Mouse (Mus musculus) hindbrain, embryonic 16.5 days (tissue): Measurements from ENCODE around the gene Cpped1. TPM values are rescaled to one million over a fixed set of nuclear protein-coding genes. Genes with fewer than 3 reads are reported as not detected.

Source experiments
- ATAC-seq: fragments of 200-750 bp; cut with Nextera tagmentation; 2 replicates; pipeline ENCODE4 v1.8.0; 2017; ENCODE audit warnings: moderate TSS enrichment, moderate library complexity
- H3K27ac ChIP-seq: fragments of 300-500 bp; sonication (generic); 2 replicates; pipeline ENCODE4 v1.5.1; 2014; ENCODE audit warnings: low read depth, mild to moderate bottlenecking, control low read depth, low read length, moderate library complexity
- H3K27me3 ChIP-seq: fragments of 300-500 bp; sonication (generic); replicated peaks from 2 replicates; pipeline ENCODE4 v1.6.1; 2014; ENCODE audit warnings: low read length; ENCODE audit not compliant: control insufficient read depth, insufficient read depth
- H3K36me3 ChIP-seq: fragments of 300-500 bp; sonication (generic); 2 replicates; pipeline ENCODE4 v1.6.1; 2014; ENCODE audit warnings: mild to moderate bottlenecking, low read length, moderate library complexity, mixed read lengths; ENCODE audit not compliant: control insufficient read depth, insufficient read depth
- H3K4me1 ChIP-seq: fragments of 300-500 bp; sonication (generic); 2 replicates; pipeline ENCODE4 v1.6.1; 2014; ENCODE audit warnings: low read depth, low read length; ENCODE audit not compliant: control insufficient read depth, insufficient read depth
- H3K4me2 ChIP-seq: fragments of 300-500 bp; sonication (generic); 2 replicates; pipeline ENCODE4 v1.6.1; 2014; ENCODE audit warnings: mild to moderate bottlenecking, low read length, control low read depth, moderate library complexity
- H3K4me3 ChIP-seq: fragments of 300-500 bp; sonication (generic); 2 replicates; pipeline ENCODE4 v1.5.1; 2014; ENCODE audit warnings: mild to moderate bottlenecking, low read length, control low read depth, moderate library complexity
- H3K9ac ChIP-seq: fragments of 300-500 bp; sonication (generic); 2 replicates; pipeline ENCODE4 v1.6.1; 2014; ENCODE audit warnings: low read depth, mild to moderate bottlenecking, control low read depth, low read length, moderate library complexity
- H3K9me3 ChIP-seq: fragments of 300-500 bp; sonication (generic); 2 replicates; pipeline ENCODE4 v1.6.1; 2014; ENCODE audit warnings: mild to moderate bottlenecking, low read length, moderate library complexity; ENCODE audit not compliant: control insufficient read depth
- WGBS: fragments of 180-500 bp; shearing (Covaris S2); extraction: QIAGEN DNeasy Blood & Tissue Kit; methylation state at CpG from one replicate; pipeline ENCODE4 v1.1.7; 2014; 5-methylcytosine and 5-hydroxymethylcytosine counted together
- polyA plus RNA-seq: library from polyadenylated mRNA; unstranded; fragments of >200 nt; fragmentation: Nextera tagmentation; extraction: Ambion mirVana; gene quantifications from 2 replicates; pipeline ENCODE4 v1.2.1, GENCODE M21; 2015

The Cpped1 gene
- polyA plus RNA-seq, 1 experiment from 2014 or later = 14.5 TPM

DNA sequence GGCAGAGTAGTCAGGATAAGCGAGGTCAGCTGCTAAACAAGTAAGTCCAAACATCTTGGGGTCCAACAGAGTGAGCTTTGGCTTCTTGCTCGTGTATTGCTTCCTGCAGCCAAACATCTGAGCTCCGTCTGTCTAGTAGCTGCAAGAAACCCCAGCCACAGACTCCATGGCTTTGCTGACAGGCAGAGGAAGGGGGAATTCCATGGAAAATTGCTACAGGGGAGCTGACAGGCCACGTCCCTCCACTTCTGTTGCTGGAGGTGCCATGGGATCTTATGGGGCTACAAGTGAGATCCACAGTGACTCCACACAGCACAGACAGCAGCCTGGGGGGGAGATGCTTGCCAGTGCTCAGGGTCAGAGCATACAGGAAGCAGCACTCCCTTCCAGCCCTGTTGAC is 123.4 kb downstream of the Cpped1 start:
- no peaks in the 10 kb centered on the region for H3K4me1 ChIP-seq
- H3K36me3 ChIP-seq = no peaks in the 10 kb centered on the region
- H3K27ac ChIP-seq = no peak overlapping the region
- H3K4me3 ChIP-seq = no peak overlapping the region
- 74% methylated on average over 4 of the region's 4 CpGs for whole genome bisulfite sequencing
- no peak overlapping the region for H3K9ac ChIP-seq
- no peak for ATAC-seq
- no peak overlapping the region for H3K4me2 ChIP-seq
- H3K27me3 ChIP-seq = no peaks in the 10 kb centered on the region
- H3K9me3 ChIP-seq = no peaks in the 10 kb centered on the region

DNA sequence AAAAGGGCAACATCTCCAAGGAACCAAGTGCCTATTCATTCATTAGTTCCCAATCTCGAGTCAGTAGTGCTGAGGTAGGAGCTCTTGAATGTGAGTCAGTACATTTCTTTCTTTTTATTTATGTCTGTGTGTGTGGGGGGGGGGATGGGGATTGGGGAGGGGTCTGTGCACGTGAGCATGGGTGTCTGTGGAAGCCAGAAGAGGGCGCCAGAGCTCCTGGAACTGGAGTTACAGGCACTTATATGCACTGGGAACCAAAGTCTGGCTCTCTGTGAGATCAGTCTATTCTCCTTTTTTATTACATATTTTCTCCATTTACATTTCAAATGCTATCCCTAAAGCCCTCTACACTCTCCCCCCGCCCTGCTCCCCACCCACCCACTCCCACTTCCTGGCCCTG is 124.9 kb downstream of the Cpped1 start:
- Histone ChIP-seq H3K27me3 (no peaks in the 10 kb centered on the region), H3K4me1 (no peaks in the 10 kb centered on the region), H3K9me3 (no peaks in the 10 kb centered on the region), H3K4me2 (no peak overlapping the region), H3K36me3 (no peaks in the 10 kb centered on the region), H3K9ac (no peak overlapping the region), H3K4me3 (no peak overlapping the region), H3K27ac (no peak overlapping the region)
- no peak for ATAC-seq
- WGBS = 51% methylated on average over 4 of the region's 4 CpGs

DNA sequence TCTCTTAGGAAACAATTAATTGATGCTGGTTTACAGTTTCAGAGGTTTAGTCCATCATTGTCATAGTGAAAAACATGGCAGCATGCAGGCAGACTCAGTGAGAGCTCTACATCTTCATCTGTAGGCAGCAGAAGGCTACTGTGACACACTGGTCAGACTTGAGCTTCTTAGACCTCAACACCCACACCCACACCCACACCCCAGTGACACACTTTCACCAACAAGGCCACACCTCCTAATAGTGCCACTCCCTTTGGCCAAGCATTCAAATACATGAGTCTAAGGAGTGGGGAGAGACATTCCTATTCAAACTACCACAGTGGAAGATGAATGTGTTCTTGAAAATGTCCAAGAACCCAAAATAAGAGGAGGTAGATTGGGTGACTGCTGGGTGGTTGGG is 125.9 kb downstream of the Cpped1 start:
- Histone ChIP-seq H3K9me3 (no peaks in the 10 kb centered on the region), H3K27ac (no peak overlapping the region), H3K27me3 (no peaks in the 10 kb centered on the region), H3K4me1 (no peaks in the 10 kb centered on the region), H3K4me2 (no peak overlapping the region), H3K9ac (no peak overlapping the region), H3K4me3 (no peak overlapping the region), H3K36me3 (no peaks in the 10 kb centered on the region)
- ATAC-seq = no peak

DNA sequence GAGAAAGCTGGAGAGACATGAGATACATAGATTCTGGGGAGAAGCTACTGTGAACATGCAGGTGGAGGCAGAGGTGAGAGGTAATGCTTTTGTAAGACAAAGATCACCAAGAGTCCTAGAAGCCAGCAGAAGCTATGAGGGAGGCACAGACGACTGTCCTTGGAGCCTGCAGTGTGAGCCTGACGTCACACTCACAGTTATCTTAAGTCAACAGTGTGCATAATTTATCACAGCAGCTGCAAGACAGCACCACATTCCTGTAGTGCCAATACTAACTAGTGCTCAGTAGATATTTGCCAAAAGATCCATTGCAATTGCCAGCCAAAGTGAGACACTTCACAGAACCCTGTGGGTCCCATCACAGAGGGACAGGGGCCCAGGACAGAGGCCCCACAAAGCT is 127.2 kb downstream of the Cpped1 start:
- Histone ChIP-seq H3K9ac (no peak overlapping the region), H3K4me2 (no peak overlapping the region), H3K36me3 (no peaks in the 10 kb centered on the region), H3K4me3 (no peak overlapping the region), H3K27ac (no peak overlapping the region), H3K27me3 (no peaks in the 10 kb centered on the region), H3K4me1 (no peaks in the 10 kb centered on the region), H3K9me3 (no peaks in the 10 kb centered on the region)
- ATAC-seq = no peak
- WGBS = 44% methylated on average over 2 of the region's 2 CpGs

DNA sequence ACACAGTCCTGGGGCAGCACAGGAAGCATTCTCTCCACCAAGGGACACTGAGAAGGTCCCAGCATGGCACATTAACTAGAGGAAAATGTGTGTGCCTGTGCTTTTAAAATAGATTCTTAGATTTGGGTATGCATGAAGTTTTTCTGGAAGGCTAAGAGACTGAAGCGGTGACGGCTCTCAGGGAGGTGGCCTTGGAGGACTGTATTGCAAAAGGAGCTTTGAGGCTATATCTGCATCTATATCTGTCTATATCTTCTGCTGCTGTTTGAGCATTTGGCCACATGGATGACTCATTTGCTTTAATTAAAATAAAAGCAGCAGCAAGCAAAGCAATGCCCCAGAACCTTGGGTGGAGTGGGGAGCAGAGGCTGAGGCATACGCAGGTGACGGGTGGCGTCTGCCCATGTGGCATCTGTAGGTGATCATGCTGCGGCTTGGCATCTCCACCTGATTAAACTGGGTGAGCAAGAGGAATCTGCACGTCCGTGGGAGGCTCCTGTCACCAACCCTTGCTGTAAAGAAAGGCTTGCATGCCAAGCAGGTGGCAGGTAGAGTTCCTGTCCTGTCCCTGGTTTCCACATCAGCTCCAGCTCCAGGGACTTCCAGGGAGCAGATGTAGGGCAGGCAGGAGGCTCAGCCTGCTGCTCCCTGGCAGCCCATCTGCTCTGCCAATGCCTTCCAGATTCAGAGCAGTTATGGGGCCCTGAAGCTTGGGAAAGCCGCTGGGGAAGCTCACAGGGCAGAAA is 130.4 kb downstream of the Cpped1 start:
- H3K4me3 ChIP-seq = no peak overlapping the region
- no peaks in the 10 kb centered on the region for H3K27me3 ChIP-seq
- 73% methylated on average over 9 of the region's 9 CpGs for WGBS
- H3K27ac ChIP-seq = no peak overlapping the region
- no peak overlapping the region for H3K4me2 ChIP-seq
- H3K36me3 ChIP-seq = no peaks in the 10 kb centered on the region
- no peak overlapping the region for H3K9ac ChIP-seq
- peak; percentile 54 for ATAC-seq
- no peaks in the 10 kb centered on the region for H3K4me1 ChIP-seq
- no peaks in the 10 kb centered on the region for H3K9me3 ChIP-seq

DNA sequence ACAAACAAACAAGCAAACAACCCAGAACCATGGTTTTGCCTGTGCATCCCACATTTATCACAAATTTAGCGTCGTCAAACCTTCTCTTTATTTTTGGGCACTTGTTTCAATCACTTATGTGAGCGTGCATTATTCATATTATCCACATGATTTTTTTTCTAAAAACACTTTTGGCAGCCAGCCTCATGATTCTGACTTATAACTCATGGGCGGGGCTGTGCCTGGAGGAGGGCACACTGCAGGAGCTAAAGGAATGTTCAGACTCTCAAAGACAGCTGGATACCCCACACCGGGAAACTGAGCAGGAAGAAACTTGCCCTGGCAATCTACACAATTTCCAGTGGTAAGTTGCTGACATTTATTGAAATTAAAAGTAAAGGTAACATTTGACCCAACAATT is 131.1 kb downstream of the Cpped1 start:
- WGBS = 77% methylated on average over 5 of the region's 5 CpGs
- no peak overlapping the region for H3K9ac ChIP-seq
- no peaks in the 10 kb centered on the region for H3K27me3 ChIP-seq
- no peak overlapping the region for H3K4me2 ChIP-seq
- no peak overlapping the region for H3K4me3 ChIP-seq
- H3K36me3 ChIP-seq = no peaks in the 10 kb centered on the region
- no peak for ATAC-seq
- H3K9me3 ChIP-seq = no peaks in the 10 kb centered on the region
- H3K4me1 ChIP-seq = no peaks in the 10 kb centered on the region
- no peak overlapping the region for H3K27ac ChIP-seq

DNA sequence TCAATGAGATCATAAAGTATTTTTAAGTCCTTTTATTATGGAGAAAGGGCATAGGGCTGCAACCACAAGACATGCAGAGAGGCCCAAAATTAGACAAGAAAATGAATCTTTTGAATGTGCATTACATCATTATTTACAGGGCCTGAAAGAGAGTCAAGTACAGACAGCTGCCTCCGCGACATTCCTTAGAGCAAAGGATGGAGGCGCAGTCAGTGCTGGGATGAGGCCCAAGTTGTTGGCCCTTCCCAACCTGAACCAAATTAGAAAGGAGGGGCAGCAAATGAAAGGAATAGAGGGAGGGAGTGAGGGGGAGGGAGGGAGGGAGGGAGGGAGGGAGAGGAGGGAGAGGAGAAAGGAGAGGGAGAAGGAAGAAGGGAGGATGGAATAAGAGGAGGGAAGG is 132.7 kb downstream of the Cpped1 start:
- Histone ChIP-seq H3K4me3 (no peak overlapping the region), H3K36me3 (no peaks in the 10 kb centered on the region), H3K9ac (no peak overlapping the region), H3K4me1 (0 out of 2 replicates have a peak, but pooled peaks cover 2% of the 10 kb centered on the region), H3K9me3 (no peaks in the 10 kb centered on the region), H3K4me2 (no peak overlapping the region), H3K27me3 (no peaks in the 10 kb centered on the region), H3K27ac (no peak overlapping the region)
- no peak for ATAC-seq
- WGBS = 66% methylated on average over 3 of the region's 3 CpGs

GRCm38 (mm10) chr16:11774321-11774720 is 134.9 kb downstream of the Cpped1 start:
- H3K27me3 ChIP-seq = no peaks in the 10 kb centered on the region
- 80% methylated on average over 1 of the region's 1 CpGs for WGBS
- H3K27ac ChIP-seq = no peak overlapping the region
- no peak overlapping the region for H3K4me2 ChIP-seq
- H3K4me3 ChIP-seq = no peak overlapping the region
- 0 out of 2 replicates have a peak, but pooled peaks cover 2% of the 10 kb centered on the region for H3K4me1 ChIP-seq
- H3K36me3 ChIP-seq = no peaks in the 10 kb centered on the region
- no peak overlapping the region for H3K9ac ChIP-seq
- peaks cover 5% of the 10 kb centered on the region for H3K9me3 ChIP-seq
- no peak for ATAC-seq

- H3K9me3 ChIP-seq = peaks cover 5% of the 10 kb centered on the region
- WGBS = 57% methylated on average over 2 of the region's 2 CpGs
- H3K4me2 ChIP-seq = no peak overlapping the region
- 0 out of 2 replicates have a peak, but pooled peaks cover 2% of the 10 kb centered on the region for H3K4me1 ChIP-seq
- no peak overlapping the region for H3K9ac ChIP-seq
- ATAC-seq = peak; percentile 74
- no peak overlapping the region for H3K4me3 ChIP-seq
- no peaks in the 10 kb centered on the region for H3K27me3 ChIP-seq
- no peak overlapping the region for H3K27ac ChIP-seq
- H3K36me3 ChIP-seq = no peaks in the 10 kb centered on the region
Observed at GRCm38 (mm10) chr16:11772318-11772717, 136.9 kb downstream of the Cpped1 start.
